Mouse (Mus musculus): Measurements from ENCODE around the gene Gnb5. TPM values are rescaled to one million over a fixed set of nuclear protein-coding genes. Genes with fewer than 3 reads are reported as not detected.

Gnb5 gene
- polyA plus RNA-seq, 1 experiment from 2014 or later: 16.1 TPM

DNA sequence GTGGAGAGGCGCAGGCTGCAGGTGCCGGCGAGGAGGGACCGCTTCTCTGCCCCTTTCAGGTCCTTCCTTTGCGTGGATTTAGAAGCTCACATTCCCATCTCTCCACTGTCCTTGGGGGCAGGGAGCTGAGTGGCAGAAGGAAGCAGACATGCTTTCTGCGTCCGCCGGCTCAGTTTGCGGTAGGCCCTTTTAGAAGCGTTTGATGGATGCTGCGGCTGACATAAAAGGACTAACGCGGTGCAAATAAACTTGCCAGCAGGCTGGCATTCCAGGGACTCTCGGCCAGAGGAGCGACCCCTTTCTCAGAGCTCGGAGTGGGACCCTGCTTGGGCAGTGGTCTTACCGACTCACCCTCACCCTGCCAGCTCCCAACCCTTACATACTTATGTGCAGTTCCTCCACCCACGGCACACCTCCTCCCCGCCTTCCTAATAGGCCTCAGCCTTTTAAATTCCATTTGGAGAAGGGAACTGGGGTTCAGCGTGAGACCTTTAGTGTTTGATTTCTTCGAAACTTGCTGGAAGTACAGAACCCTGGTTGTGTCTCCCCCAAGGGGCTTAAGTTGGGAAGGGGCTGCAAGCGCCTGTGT, 8.5 kb downstream of the Gnb5 start:
- ATAC-seq (ENCODE audit: low FRiP score, low TSS enrichment): no peak
- peak overlapping the region; percentile 76 for H3K4me2 ChIP-seq (replicated peaks; ENCODE audit: low read depth)

DNA sequence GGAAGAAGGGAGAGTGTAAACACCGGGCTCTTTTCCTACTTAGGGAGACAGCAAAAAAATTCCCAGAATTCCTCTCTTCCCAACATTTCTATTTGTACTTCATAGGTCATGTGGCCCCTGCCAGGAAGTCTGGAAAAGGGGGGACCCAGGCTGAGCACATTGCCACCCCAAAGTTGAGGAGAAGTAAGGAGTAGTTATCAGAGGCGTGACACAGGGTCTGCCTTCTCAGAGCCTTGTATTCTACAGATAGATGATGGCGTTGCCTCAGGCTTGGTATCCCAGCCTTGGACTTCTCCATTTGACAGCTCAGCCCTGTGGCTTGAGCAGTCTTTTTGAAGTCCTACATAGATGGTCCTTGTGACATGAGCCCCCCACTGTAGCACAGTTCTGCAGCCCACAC, 9.2 kb downstream of the Gnb5 start:
- H3K9ac ChIP-seq (ENCODE audit: low read length): no peak overlapping the region
- no peaks in the 10 kb centered on the region for H3K4me1 ChIP-seq (replicated peaks; ENCODE audit: control insufficient read depth, insufficient read depth)
- 71% methylated on average over 3 of the region's 3 CpGs for WGBS
- TF ChIP-seq EP300 (optimal IDR thresholded peaks at IDR 0.05) (no peak), CTCF (IDR thresholded peaks at IDR 0.05; ENCODE audit: low read depth) (no peak)
- DNase-seq (ENCODE audit: low spot score) (no peak), ATAC-seq (ENCODE audit: low FRiP score, low TSS enrichment) (no peak)
- no peaks in the 10 kb centered on the region for H3K36me3 ChIP-seq (ENCODE audit: control insufficient read depth, insufficient read depth, low read length)
- no peaks in the 10 kb centered on the region for H3K9me3 ChIP-seq (ENCODE audit: control insufficient read depth, low read length)
- H3K27ac ChIP-seq (replicated peaks): no peak overlapping the region
- H3K4me3 ChIP-seq (ENCODE audit: low read depth, low read length): no peak overlapping the region; the same call in 1 of the 2 replicates
- H3K27me3 ChIP-seq (ENCODE audit: control insufficient read depth, insufficient read depth, low read length): no peaks in the 10 kb centered on the region
- H3K4me2 ChIP-seq (replicated peaks; ENCODE audit: low read depth): peak overlapping the region; percentile 76; the same call in 1 of the 2 replicates

More for the DNA sequence above, 8.5 kb downstream of the Gnb5 start:
- no peak for DNase-seq (ENCODE audit: low spot score)
- peak overlapping the region; percentile 84 for H3K27ac ChIP-seq (replicated peaks)
- H3K27me3 ChIP-seq (ENCODE audit: control insufficient read depth, insufficient read depth, low read length): no peaks in the 10 kb centered on the region
- WGBS: 4% methylated on average over 22 of the region's 22 CpGs
- TF ChIP-seq CTCF (IDR thresholded peaks at IDR 0.05; ENCODE audit: low read depth) (no peak), EP300 (optimal IDR thresholded peaks at IDR 0.05) (no peak)
- no peaks in the 10 kb centered on the region for H3K36me3 ChIP-seq (ENCODE audit: control insufficient read depth, insufficient read depth, low read length)
- H3K9me3 ChIP-seq (ENCODE audit: control insufficient read depth, low read length): no peaks in the 10 kb centered on the region
- H3K9ac ChIP-seq (ENCODE audit: low read length): peak overlapping the region; percentile 70
- no peaks in the 10 kb centered on the region for H3K4me1 ChIP-seq (replicated peaks; ENCODE audit: control insufficient read depth, insufficient read depth)
- peak overlapping the region; percentile 69 for H3K4me3 ChIP-seq (ENCODE audit: low read depth, low read length)

DNA sequence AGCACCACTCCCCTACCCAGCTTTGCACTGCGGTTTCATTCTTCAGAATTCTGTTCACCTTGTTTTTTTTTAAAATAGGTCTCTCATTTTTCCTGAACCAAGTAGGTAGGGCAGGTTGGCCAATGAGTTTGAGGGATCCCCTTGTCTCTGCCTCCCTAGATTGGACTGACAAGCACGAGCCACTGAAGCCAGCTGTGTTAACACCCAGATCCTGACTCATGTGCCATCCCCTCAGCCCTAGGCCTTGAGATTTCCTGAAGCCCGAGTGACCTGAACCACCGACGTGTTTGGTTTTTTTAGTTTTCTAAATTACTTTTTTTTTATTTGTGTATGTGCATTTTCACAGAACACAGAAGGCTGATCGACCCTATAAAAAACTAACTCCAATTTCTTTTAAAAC, 10.7 kb downstream of the Gnb5 start:
- no peaks in the 10 kb centered on the region for H3K9me3 ChIP-seq (ENCODE audit: control insufficient read depth, low read length)
- 90% methylated on average over 6 of the region's 6 CpGs for WGBS
- H3K4me1 ChIP-seq (replicated peaks; ENCODE audit: control insufficient read depth, insufficient read depth): no peaks in the 10 kb centered on the region
- DNase-seq (ENCODE audit: low spot score): no peak
- no peaks in the 10 kb centered on the region for H3K36me3 ChIP-seq (ENCODE audit: control insufficient read depth, insufficient read depth, low read length)
- no peak overlapping the region for H3K9ac ChIP-seq (ENCODE audit: low read length)
- no peak overlapping the region for H3K27ac ChIP-seq (replicated peaks)
- H3K4me3 ChIP-seq (ENCODE audit: low read depth, low read length): no peak overlapping the region
- TF ChIP-seq EP300 (optimal IDR thresholded peaks at IDR 0.05) (no peak), CTCF (IDR thresholded peaks at IDR 0.05; ENCODE audit: low read depth) (no peak)
- H3K4me2 ChIP-seq (replicated peaks; ENCODE audit: low read depth): no peak overlapping the region
- H3K27me3 ChIP-seq (ENCODE audit: control insufficient read depth, insufficient read depth, low read length): no peaks in the 10 kb centered on the region
- no peak for ATAC-seq (ENCODE audit: low FRiP score, low TSS enrichment)

DNA sequence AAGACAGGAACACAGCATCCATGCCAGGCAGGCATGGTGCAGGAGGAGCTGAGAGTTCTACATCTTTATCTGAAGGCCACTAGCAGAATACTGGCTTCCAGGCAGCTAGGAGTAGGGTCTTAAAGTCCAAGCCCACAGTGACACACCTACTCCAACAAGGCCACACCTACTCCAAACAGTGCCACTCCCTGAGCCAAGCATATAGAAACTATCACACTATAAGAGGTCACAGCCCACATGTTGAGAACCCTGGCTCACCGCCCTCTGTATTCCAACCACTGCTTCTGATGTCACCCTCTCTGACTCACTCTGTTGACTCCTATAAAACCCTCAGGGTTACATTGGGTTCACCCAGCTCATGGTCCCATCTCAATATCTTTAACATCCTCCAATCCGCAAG, 12.1 kb downstream of the Gnb5 start:
- Histone ChIP-seq H3K4me2 (replicated peaks; ENCODE audit: low read depth) (no peak overlapping the region), H3K27me3 (ENCODE audit: control insufficient read depth, insufficient read depth, low read length) (no peaks in the 10 kb centered on the region), H3K9me3 (ENCODE audit: control insufficient read depth, low read length) (no peaks in the 10 kb centered on the region), H3K27ac (replicated peaks) (no peak overlapping the region), H3K4me3 (ENCODE audit: low read depth, low read length) (no peak overlapping the region), H3K9ac (ENCODE audit: low read length) (no peak overlapping the region), H3K36me3 (ENCODE audit: control insufficient read depth, insufficient read depth, low read length) (no peaks in the 10 kb centered on the region), H3K4me1 (replicated peaks; ENCODE audit: control insufficient read depth, insufficient read depth) (no peaks in the 10 kb centered on the region)
- 78% methylated on average over 2 of the region's 2 CpGs for WGBS
- ATAC-seq (ENCODE audit: low FRiP score, low TSS enrichment) (peak; percentile 90), DNase-seq (ENCODE audit: low spot score) (peak; percentile 63)
- TF ChIP-seq EP300 (optimal IDR thresholded peaks at IDR 0.05) (no peak), CTCF (IDR thresholded peaks at IDR 0.05; ENCODE audit: low read depth) (no peak)

DNA sequence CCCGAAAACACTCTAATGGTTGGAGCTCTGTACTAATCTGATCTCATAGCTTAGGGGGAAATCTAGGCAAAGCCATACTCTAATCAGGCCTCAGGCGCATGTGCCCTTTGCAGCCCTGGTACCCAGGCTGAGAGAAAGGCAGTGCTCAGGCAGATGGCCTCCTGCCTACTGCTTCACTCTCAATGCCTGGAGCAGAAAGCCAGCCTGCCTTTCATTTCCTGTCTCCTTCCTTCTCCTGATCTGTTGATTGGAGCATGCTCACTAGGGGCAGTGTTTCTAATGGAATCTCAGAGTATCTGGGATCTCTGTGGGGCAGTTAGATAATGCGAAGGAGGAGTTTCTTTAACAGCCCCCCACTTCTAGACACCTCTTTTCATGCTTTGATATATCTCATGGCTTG, 13.3 kb downstream of the Gnb5 start:
- Histone ChIP-seq H3K9ac (ENCODE audit: low read length) (no peak overlapping the region), H3K4me3 (ENCODE audit: low read depth, low read length) (no peak overlapping the region), H3K9me3 (ENCODE audit: control insufficient read depth, low read length) (no peaks in the 10 kb centered on the region), H3K36me3 (ENCODE audit: control insufficient read depth, insufficient read depth, low read length) (no peaks in the 10 kb centered on the region), H3K4me2 (replicated peaks; ENCODE audit: low read depth) (no peak overlapping the region), H3K4me1 (replicated peaks; ENCODE audit: control insufficient read depth, insufficient read depth) (no peaks in the 10 kb centered on the region), H3K27me3 (ENCODE audit: control insufficient read depth, insufficient read depth, low read length) (no peaks in the 10 kb centered on the region), H3K27ac (replicated peaks) (no peak overlapping the region)
- TF ChIP-seq CTCF (IDR thresholded peaks at IDR 0.05; ENCODE audit: low read depth) (peak; percentile 47), EP300 (optimal IDR thresholded peaks at IDR 0.05) (no peak)
- ATAC-seq (ENCODE audit: low FRiP score, low TSS enrichment): no peak
- 61% methylated on average over 3 of the region's 3 CpGs for WGBS
- no peak for DNase-seq (ENCODE audit: low spot score)

DNA sequence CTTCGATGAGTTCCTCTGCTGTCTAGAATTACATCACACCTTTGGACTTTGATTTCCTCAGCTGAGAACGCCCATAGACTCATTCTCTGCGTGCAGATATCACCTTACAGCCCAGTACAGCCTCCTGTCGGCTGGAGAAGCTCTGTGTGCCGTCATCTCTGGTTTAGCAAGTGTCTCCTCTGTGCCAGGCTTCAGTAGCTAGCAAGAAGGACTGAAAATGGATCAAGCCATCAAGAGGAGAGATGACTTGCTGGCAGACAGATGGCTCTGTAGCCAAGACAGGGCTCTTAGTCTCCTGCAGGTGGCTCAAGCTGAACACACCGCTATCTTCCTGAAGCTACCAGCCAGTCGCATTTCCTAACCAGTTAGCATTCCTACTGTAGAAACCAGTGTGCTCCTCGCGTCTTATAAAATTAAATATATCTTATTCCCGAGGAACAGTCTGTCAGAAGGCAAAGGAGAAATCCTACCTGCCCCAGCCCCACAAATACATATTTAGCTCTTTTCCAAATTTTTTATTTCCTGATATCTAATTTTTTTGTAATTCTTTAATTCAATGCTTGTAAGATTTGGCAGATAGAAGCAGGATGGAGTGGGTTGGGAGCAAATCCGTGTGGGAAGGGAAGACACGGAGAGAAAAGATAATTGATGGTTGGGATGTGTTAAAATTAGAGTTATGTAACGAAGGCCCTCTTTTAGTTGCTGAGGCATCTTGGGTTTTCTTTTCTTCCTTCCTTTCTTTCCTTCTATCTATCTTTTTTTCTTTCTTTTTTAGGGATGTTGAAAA, 16.2 kb downstream of the Gnb5 start:
- Histone ChIP-seq H3K9me3 (ENCODE audit: control insufficient read depth, low read length) (no peaks in the 10 kb centered on the region), H3K36me3 (ENCODE audit: control insufficient read depth, insufficient read depth, low read length) (no peaks in the 10 kb centered on the region), H3K4me1 (replicated peaks; ENCODE audit: control insufficient read depth, insufficient read depth) (no peaks in the 10 kb centered on the region), H3K4me3 (ENCODE audit: low read depth, low read length) (no peak overlapping the region), H3K27ac (replicated peaks) (no peak overlapping the region), H3K27me3 (ENCODE audit: control insufficient read depth, insufficient read depth, low read length) (no peaks in the 10 kb centered on the region), H3K4me2 (replicated peaks; ENCODE audit: low read depth) (no peak overlapping the region), H3K9ac (ENCODE audit: low read length) (no peak overlapping the region)
- WGBS: 68% methylated on average over 13 of the region's 13 CpGs
- DNase-seq (ENCODE audit: low spot score) (peak; percentile 21), ATAC-seq (ENCODE audit: low FRiP score, low TSS enrichment) (peak; percentile 51; the same call in 1 of the 2 replicates)
- TF ChIP-seq EP300 (optimal IDR thresholded peaks at IDR 0.05): no peak
- TF ChIP-seq CTCF (IDR thresholded peaks at IDR 0.05; ENCODE audit: low read depth): peak; percentile 32

All from stomach, postnatal 0 days (tissue).